Mouse (Mus musculus): ENCODE measurements around the gene Mfsd14b. TPM values are rescaled to one million over a fixed set of nuclear protein-coding genes. Genes with fewer than 3 reads are reported as not detected.

Gene Mfsd14b
- polyA plus RNA-seq, 1 experiment from 2014 or later: 35.6 TPM

Other genes starting within 250 kb of the Mfsd14b start
- 0.03 TPM in 1 of 2 replicates, not detected in the other for gene Cntnap3, start 209.0 kb downstream of the Mfsd14b start, polyA plus RNA-seq (2014; fragmentation: Nextera tagmentation; extraction: Ambion mirVana)
- not detected in 2 replicates for gene Spata31, start 195.6 kb downstream of the Mfsd14b start, polyA plus RNA-seq (2014; fragmentation: Nextera tagmentation; extraction: Ambion mirVana)
- not detected in 2 replicates for gene Spata31d1c, start 79.9 kb downstream of the Mfsd14b start, polyA plus RNA-seq (2014; fragmentation: Nextera tagmentation; extraction: Ambion mirVana)
- not detected in 2 replicates for gene Prss47, start 60.2 kb downstream of the Mfsd14b start, polyA plus RNA-seq (2014; fragmentation: Nextera tagmentation; extraction: Ambion mirVana)
- not detected in 2 replicates for gene Olfr465-ps1, start 25.1 kb upstream of the Mfsd14b start, polyA plus RNA-seq (2014; fragmentation: Nextera tagmentation; extraction: Ambion mirVana)
- gene Olfr466, start 37.3 kb upstream of the Mfsd14b start, polyA plus RNA-seq (2014; fragmentation: Nextera tagmentation; extraction: Ambion mirVana): not detected in 2 replicates
- gene Nlrp4f, start 93.0 kb upstream of the Mfsd14b start, polyA plus RNA-seq (2014; fragmentation: Nextera tagmentation; extraction: Ambion mirVana): not detected in 2 replicates
- gene Gm10775, start 146.6 kb upstream of the Mfsd14b start, polyA plus RNA-seq (2014; fragmentation: Nextera tagmentation; extraction: Ambion mirVana): not detected in 2 replicates
- 14.4 and 16.7 TPM in 2 replicates for gene Zfp369, start 165.8 kb upstream of the Mfsd14b start, polyA plus RNA-seq (2014; fragmentation: Nextera tagmentation; extraction: Ambion mirVana)